Mouse (Mus musculus): Measurements from ENCODE around the gene Pagr1b. TPM values are rescaled to one million over a fixed set of nuclear protein-coding genes. Genes with fewer than 3 reads are reported as not detected.

Gene Pagr1b
- total and polyA plus RNA-seq, 3 experiments: 0.30 to 6.6 TPM; not detected in 1

DNA sequence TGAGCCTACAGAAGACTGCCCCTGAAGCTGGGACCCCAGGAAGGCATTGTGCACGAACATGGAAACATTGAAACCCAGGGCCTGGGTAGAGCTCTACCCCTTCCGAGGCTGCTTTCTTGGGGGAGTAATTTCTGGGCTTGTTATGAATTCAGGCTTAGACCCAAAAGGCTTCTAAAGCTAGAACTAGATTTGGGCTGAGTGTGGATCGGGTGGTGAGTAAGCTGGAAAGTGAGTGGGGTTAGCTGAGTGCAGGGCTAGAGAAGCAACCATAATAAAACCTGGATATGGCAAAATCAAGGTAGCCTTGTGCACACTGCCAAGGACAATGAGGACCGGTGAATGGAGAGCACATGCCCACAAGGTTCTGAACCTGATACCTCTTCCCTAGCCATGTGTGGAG lies 54.3 kb downstream of the Pagr1b start:
- Histone ChIP-seq H3K4me3 (replicated peaks in 1 of 3; ENCODE audit: low read depth in 2 of 3, low read length in 2 of 3, poor library complexity in 1 of 3) (no peak overlapping the region), H3K27me3 (replicated peaks) (no peaks in the 10 kb centered on the region), H3K4me2 (ENCODE audit: insufficient read depth, low read depth, poor library complexity, severe bottlenecking) (no peak overlapping the region), H3K27ac (ENCODE audit: insufficient read depth, low read depth) (no peak overlapping the region), H3K9me3 (replicated peaks; ENCODE audit: low read length) (no peaks in the 10 kb centered on the region), H3K79me2 (replicated peaks; ENCODE audit: control insufficient read depth, extremely low read depth, insufficient read depth, poor library complexity, severe bottlenecking) (no peaks in the 10 kb centered on the region), H3K9ac (ENCODE audit: insufficient read depth, low read depth) (no peak overlapping the region), H3K36me3 (replicated peaks in 1 of 2; ENCODE audit: control insufficient read depth in 1 of 2, insufficient read depth in 1 of 2, low read length in 1 of 2) (peaks cover 50 to 84% of the 10 kb centered on the region in 2 experiments), H3K4me1 (ENCODE audit: control insufficient read depth in 1 of 2, insufficient read depth in 2 of 2) (peaks cover 17 to 59% of the 10 kb centered on the region in 2 experiments)
- in situ Hi-C loops (cut with MboI; ENCODE audit: low pct_ligation_motif_present, low pct_unique_long_range_greater_than_20kb, low sequenced_read_pairs): loop anchor here (5.0 to 10.0 kb wide), 2 partner anchors 55 to 257 kb away; partner anchors contain the start of genes Coro1a, Pagr1a and Pagr1b
- dilution Hi-C loops (cut with MboI; ENCODE audit: extremely low pct_ligation_motif_present, extremely low pct_unique_long_range_greater_than_20kb, low sequenced_read_pairs): no loop called here
- DNase-seq (ENCODE audit: extremely low read depth): no peak
- TF ChIP-seq MXI1 (IDR thresholded peaks at IDR 0.05; ENCODE audit: low read depth, low read length) (no peak), SMC3 (IDR thresholded peaks at IDR 0.05; ENCODE audit: low read depth, low read length) (no peak), NELFE (IDR thresholded peaks at IDR 0.05; ENCODE audit: low read depth, low read length) (no peak), KAT2A (IDR thresholded peaks at IDR 0.05; ENCODE audit: insufficient replicate concordance, low read length) (no peak), RAD21 (IDR thresholded peaks at IDR 0.05; ENCODE audit: low read depth, low read length) (no peak), PAX5 (IDR thresholded peaks at IDR 0.05; ENCODE audit: low read length) (no peak), MYC (IDR thresholded peaks at IDR 0.05; ENCODE audit: low read depth, low read length) (no peak), MAZ (IDR thresholded peaks at IDR 0.05; ENCODE audit: low read depth, low read length) (no peak), SIN3A (IDR thresholded peaks at IDR 0.05; ENCODE audit: low read length) (no peak), BHLHE40 (IDR thresholded peaks at IDR 0.05; ENCODE audit: low read depth, low read length) (no peak), RCOR1 (conservative IDR thresholded peaks at IDR 0.05; ENCODE audit: low read depth, low read length) (no peak), POLR2AphosphoS2 (IDR thresholded peaks at IDR 0.05; ENCODE audit: low read depth, low read length) (no peak), ZKSCAN1 (IDR thresholded peaks at IDR 0.05; ENCODE audit: borderline replicate concordance, low read depth, low read length) (no peak), CTCF (conservative IDR thresholded peaks at IDR 0.05 in 1 of 2, IDR thresholded peaks at IDR 0.05 in 1 of 2; ENCODE audit: low read depth in 2 of 2, low read length in 2 of 2) (no peak)

- Histone ChIP-seq H3K36me3 (replicated peaks in 1 of 2; ENCODE audit: control insufficient read depth in 1 of 2, insufficient read depth in 1 of 2, low read length in 1 of 2) (peaks cover 48 to 84% of the 10 kb centered on the region in 2 experiments), H3K4me3 (replicated peaks in 1 of 3; ENCODE audit: low read depth in 2 of 3, low read length in 2 of 3, poor library complexity in 1 of 3) (no peak overlapping the region), H3K4me2 (ENCODE audit: insufficient read depth, low read depth, poor library complexity, severe bottlenecking) (no peak overlapping the region), H3K27ac (ENCODE audit: insufficient read depth, low read depth) (no peak overlapping the region), H3K9me3 (replicated peaks; ENCODE audit: low read length) (no peaks in the 10 kb centered on the region), H3K27me3 (replicated peaks) (no peaks in the 10 kb centered on the region), H3K4me1 (ENCODE audit: control insufficient read depth in 1 of 2, insufficient read depth in 2 of 2) (peaks cover 17 to 59% of the 10 kb centered on the region in 2 experiments), H3K79me2 (replicated peaks; ENCODE audit: control insufficient read depth, extremely low read depth, insufficient read depth, poor library complexity, severe bottlenecking) (no peaks in the 10 kb centered on the region), H3K9ac (ENCODE audit: insufficient read depth, low read depth) (no peak overlapping the region)
- in situ Hi-C loops (cut with MboI; ENCODE audit: low pct_ligation_motif_present, low pct_unique_long_range_greater_than_20kb, low sequenced_read_pairs): loop anchor here (5.0 to 10.0 kb wide), 2 partner anchors 56 to 256 kb away; partner anchors contain the start of genes Coro1a, Pagr1a and Pagr1b
- dilution Hi-C loops (cut with MboI; ENCODE audit: extremely low pct_ligation_motif_present, extremely low pct_unique_long_range_greater_than_20kb, low sequenced_read_pairs): no loop called here
- TF ChIP-seq JUN (IDR thresholded peaks at IDR 0.05; ENCODE audit: insufficient read depth, low read depth, low read length) (no peak), ELF1 (IDR thresholded peaks at IDR 0.05; ENCODE audit: low read depth, low read length) (no peak), HCFC1 (IDR thresholded peaks at IDR 0.05; ENCODE audit: low read depth, low read length) (no peak), TBP (conservative IDR thresholded peaks at IDR 0.05; ENCODE audit: low read depth, low read length) (no peak), ZNF384 (IDR thresholded peaks at IDR 0.05; ENCODE audit: low read depth, low read length) (no peak), USF1 (IDR thresholded peaks at IDR 0.05; ENCODE audit: low read depth, low read length) (no peak), MXI1 (IDR thresholded peaks at IDR 0.05; ENCODE audit: low read depth, low read length) (no peak), MAZ (IDR thresholded peaks at IDR 0.05; ENCODE audit: low read depth, low read length) (no peak), JUND (conservative IDR thresholded peaks at IDR 0.05; ENCODE audit: low read depth, low read length) (no peak), BHLHE40 (IDR thresholded peaks at IDR 0.05; ENCODE audit: low read depth, low read length) (no peak), POLR2AphosphoS2 (IDR thresholded peaks at IDR 0.05; ENCODE audit: low read depth, low read length) (no peak), NRF1 (IDR thresholded peaks at IDR 0.05; ENCODE audit: low read depth, low read length) (no peak), MYC (IDR thresholded peaks at IDR 0.05; ENCODE audit: low read depth, low read length) (no peak), CHD1 (IDR thresholded peaks at IDR 0.05; ENCODE audit: low read depth, low read length) (no peak), MAFK (IDR thresholded peaks at IDR 0.05; ENCODE audit: insufficient replicate concordance, low read length) (no peak), USF2 (conservative IDR thresholded peaks at IDR 0.05; ENCODE audit: low read depth, low read length) (no peak), ETS1 (conservative IDR thresholded peaks at IDR 0.05; ENCODE audit: low read depth, low read length) (no peak)
- DNase-seq (ENCODE audit: extremely low read depth): no peak
Observed at GRCm38 (mm10) chr7:126961095-126961494, 55.2 kb downstream of the Pagr1b start.

All from CH12.LX (cell line).